Mouse (Mus musculus) forebrain, embryonic 13.5 days (tissue): ENCODE data around the gene Tspan14. TPM values are rescaled to one million over a fixed set of nuclear protein-coding genes. Genes with fewer than 3 reads are reported as not detected.

ENCODE experiments used
- ATAC-seq: fragments of 200-750 bp; cut with Nextera tagmentation; 2 replicates; pipeline ENCODE4 v1.8.0; 2017
- H3K27ac ChIP-seq: fragments of 300-500 bp; sonication (generic); 2 replicates; pipeline ENCODE4 v1.5.1; 2015; ENCODE audit warnings: inconsistent platforms, mild to moderate bottlenecking, moderate library complexity
- H3K27me3 ChIP-seq: fragments of 300-500 bp; sonication (generic); 2 replicates; pipeline ENCODE4 v1.6.1; 2015; ENCODE audit warnings: mild to moderate bottlenecking, inconsistent platforms
- H3K36me3 ChIP-seq: fragments of 300-500 bp; sonication (generic); 2 replicates; pipeline ENCODE4 v1.6.1; 2015; ENCODE audit warnings: mild to moderate bottlenecking, inconsistent platforms; ENCODE audit not compliant: poor library complexity, severe bottlenecking
- H3K4me1 ChIP-seq: fragments of 300-500 bp; sonication (generic); 2 replicates; pipeline ENCODE4 v1.6.1; 2015; ENCODE audit warnings: inconsistent platforms
- H3K4me2 ChIP-seq: fragments of 300-500 bp; sonication (generic); 2 replicates; pipeline ENCODE4 v1.6.1; 2015; ENCODE audit warnings: inconsistent platforms, mild to moderate bottlenecking, moderate library complexity
- H3K4me3 ChIP-seq: fragments of 300-500 bp; sonication (generic); 2 replicates; pipeline ENCODE4 v1.5.1; 2015; ENCODE audit warnings: mild to moderate bottlenecking, inconsistent platforms
- H3K9ac ChIP-seq: fragments of 300-500 bp; sonication (generic); 2 replicates; pipeline ENCODE4 v1.6.1; 2015; ENCODE audit warnings: mild to moderate bottlenecking, inconsistent platforms
- H3K9me3 ChIP-seq: fragments of 300-500 bp; sonication (generic); replicated peaks from 2 replicates; pipeline ENCODE4 v1.6.1; 2016; ENCODE audit warnings: inconsistent platforms
- WGBS: fragments of 180-500 bp; shearing (Covaris S2); methylation state at CpG from one replicate; pipeline ENCODE4 v1.1.7; 2015; 5-methylcytosine and 5-hydroxymethylcytosine counted together
- polyA plus RNA-seq: library from polyadenylated mRNA; unstranded; fragments of >200 nt; fragmentation: Nextera tagmentation; extraction: Ambion mirVana; gene quantifications from 2 replicates; pipeline ENCODE4 v1.2.1, GENCODE M21; 2015

The Tspan14 gene
- polyA plus RNA-seq, 1 experiment from 2014 or later = 84.1 TPM

- no peak for ATAC-seq
These were observed 64.1 kb downstream of the Tspan14 start for GRCm38 (mm10) chr14:40902307-40903055.

GRCm38 (mm10) chr14:40900267-40900666, 66.3 kb downstream of the Tspan14 start:
- H3K9ac ChIP-seq = no peak overlapping the region
- no peak overlapping the region for H3K4me2 ChIP-seq
- H3K9me3 ChIP-seq = no peaks in the 10 kb centered on the region
- WGBS = 89% methylated on average over 2 of the region's 2 CpGs
- no peak overlapping the region for H3K27ac ChIP-seq
- no peak overlapping the region for H3K4me3 ChIP-seq
- H3K27me3 ChIP-seq = no peaks in the 10 kb centered on the region
- H3K36me3 ChIP-seq = peaks cover 11% of the 10 kb centered on the region
- ATAC-seq = no peak
- H3K4me1 ChIP-seq = no peaks in the 10 kb centered on the region

More at GRCm38 (mm10) chr14:40902307-40903055, 64.1 kb downstream of the Tspan14 start:
- Histone ChIP-seq H3K27me3 (no peaks in the 10 kb centered on the region), H3K9me3 (no peaks in the 10 kb centered on the region), H3K9ac (no peak overlapping the region), H3K36me3 (peaks cover 32% of the 10 kb centered on the region), H3K27ac (no peak overlapping the region), H3K4me1 (no peaks in the 10 kb centered on the region), H3K4me3 (no peak overlapping the region), H3K4me2 (no peak overlapping the region)
- WGBS = 69% methylated on average over 12 of the region's 12 CpGs

- no peak for ATAC-seq
- H3K4me1 ChIP-seq = peaks cover 7% of the 10 kb centered on the region
- H3K4me3 ChIP-seq = no peak overlapping the region
- WGBS = 87% methylated on average over 3 of the region's 3 CpGs
- H3K9me3 ChIP-seq = no peaks in the 10 kb centered on the region
- no peak overlapping the region for H3K27ac ChIP-seq
- H3K9ac ChIP-seq = no peak overlapping the region
- 0 out of 2 replicates have a peak, but pooled peaks cover 4% of the 10 kb centered on the region for H3K36me3 ChIP-seq
- no peaks in the 10 kb centered on the region for H3K27me3 ChIP-seq
- no peak overlapping the region for H3K4me2 ChIP-seq
These were observed 68.7 kb downstream of the Tspan14 start for GRCm38 (mm10) chr14:40897916-40898315.

- ATAC-seq = no peak
- 78% methylated on average over 8 of the region's 8 CpGs for WGBS
- no peak overlapping the region for H3K4me3 ChIP-seq
These were observed 70.9 kb downstream of the Tspan14 start for GRCm38 (mm10) chr14:40895681-40896080.

GRCm38 (mm10) chr14:40894576-40895247, 71.9 kb downstream of the Tspan14 start:
- Histone ChIP-seq H3K4me3 (peak overlapping the region; percentile 19; the same call in 1 of the 2 replicates), H3K9me3 (no peaks in the 10 kb centered on the region), H3K27me3 (no peaks in the 10 kb centered on the region), H3K36me3 (no peaks in the 10 kb centered on the region), H3K9ac (peak overlapping the region; percentile 37), H3K27ac (no peak overlapping the region), H3K4me2 (peak overlapping the region; percentile 55), H3K4me1 (peaks cover 7% of the 10 kb centered on the region)
- ATAC-seq = peak; percentile 89
- WGBS = 15% methylated on average over 23 of the region's 23 CpGs

More at GRCm38 (mm10) chr14:40895681-40896080, 70.9 kb downstream of the Tspan14 start:
- H3K4me1 ChIP-seq = peaks cover 7% of the 10 kb centered on the region
- no peaks in the 10 kb centered on the region for H3K9me3 ChIP-seq
- no peak overlapping the region for H3K27ac ChIP-seq
- no peaks in the 10 kb centered on the region for H3K27me3 ChIP-seq
- no peaks in the 10 kb centered on the region for H3K36me3 ChIP-seq
- H3K9ac ChIP-seq = no peak overlapping the region
- H3K4me2 ChIP-seq = no peak overlapping the region

- Histone ChIP-seq H3K9ac (0 out of 2 replicates have a peak overlapping the region, but pooled peaks have one; percentile 37), H3K4me3 (no peak overlapping the region), H3K36me3 (no peaks in the 10 kb centered on the region), H3K9me3 (no peaks in the 10 kb centered on the region), H3K27ac (no peak overlapping the region), H3K27me3 (no peaks in the 10 kb centered on the region), H3K4me1 (peaks cover 7% of the 10 kb centered on the region), H3K4me2 (0 out of 2 replicates have a peak overlapping the region, but pooled peaks have one; percentile 55)
- 81% methylated on average over 8 of the region's 8 CpGs for WGBS
- no peak for ATAC-seq
These were observed 72.7 kb downstream of the Tspan14 start for GRCm38 (mm10) chr14:40893884-40894283.

- H3K36me3 ChIP-seq = no peaks in the 10 kb centered on the region
- 0 out of 2 replicates have a peak within 1 kb of the TSS, but pooled peaks have one; percentile 37 for H3K9ac ChIP-seq
- H3K27ac ChIP-seq = no peak within 1 kb of the TSS
- WGBS = 65% methylated on average over 3 of the region's 3 CpGs
- ATAC-seq = no peak
- H3K9me3 ChIP-seq = no peaks in the 10 kb centered on the region
- H3K4me2 ChIP-seq = 0 out of 2 replicates have a peak within 1 kb of the TSS, but pooled peaks have one; percentile 55
- H3K27me3 ChIP-seq = no peaks in the 10 kb centered on the region
- no peak within 1 kb of the TSS for H3K4me3 ChIP-seq
- H3K4me1 ChIP-seq = peaks cover 7% of the 10 kb centered on the region
These were observed 73.4 kb downstream of the Tspan14 start, which contains the start of gene Sh2d4b for GRCm38 (mm10) chr14:40893196-40893595. Sh2d4b (minus strand) TSS chr14:40893266.

- no peak for ATAC-seq
- Histone ChIP-seq H3K4me1 (peaks cover 7% of the 10 kb centered on the region), H3K4me3 (no peak overlapping the region), H3K27ac (no peak overlapping the region), H3K9me3 (no peaks in the 10 kb centered on the region), H3K27me3 (no peaks in the 10 kb centered on the region), H3K4me2 (no peak overlapping the region), H3K9ac (no peak overlapping the region), H3K36me3 (no peaks in the 10 kb centered on the region)
- 72% methylated on average over 7 of the region's 7 CpGs for WGBS
These were observed 74.2 kb downstream of the Tspan14 start for GRCm38 (mm10) chr14:40892326-40892825.

GRCm38 (mm10) chr14:40891506-40891905, 75.1 kb downstream of the Tspan14 start:
- no peak overlapping the region for H3K4me2 ChIP-seq
- H3K27ac ChIP-seq = no peak overlapping the region
- ATAC-seq = no peak
- no peaks in the 10 kb centered on the region for H3K9me3 ChIP-seq
- H3K36me3 ChIP-seq = no peaks in the 10 kb centered on the region
- no peaks in the 10 kb centered on the region for H3K27me3 ChIP-seq
- H3K4me3 ChIP-seq = no peak overlapping the region
- peaks cover 7% of the 10 kb centered on the region for H3K4me1 ChIP-seq
- 92% methylated on average over 4 of the region's 4 CpGs for WGBS
- no peak overlapping the region for H3K9ac ChIP-seq

- no peaks in the 10 kb centered on the region for H3K36me3 ChIP-seq
- no peak overlapping the region for H3K4me2 ChIP-seq
- ATAC-seq = no peak
- no peak overlapping the region for H3K27ac ChIP-seq
- H3K9me3 ChIP-seq = no peaks in the 10 kb centered on the region
- H3K27me3 ChIP-seq = no peaks in the 10 kb centered on the region
- peaks cover 5% of the 10 kb centered on the region for H3K4me1 ChIP-seq
- no peak overlapping the region for H3K9ac ChIP-seq
- WGBS = 79% methylated on average over 4 of the region's 4 CpGs
- H3K4me3 ChIP-seq = no peak overlapping the region
These were observed 76.9 kb downstream of the Tspan14 start for GRCm38 (mm10) chr14:40889704-40890103.

GRCm38 (mm10) chr14:40889181-40889580, 77.4 kb downstream of the Tspan14 start:
- no peaks in the 10 kb centered on the region for H3K27me3 ChIP-seq

More at GRCm38 (mm10) chr14:40889181-40889580, 77.4 kb downstream of the Tspan14 start:
- WGBS = 91% methylated on average over 2 of the region's 2 CpGs
- ATAC-seq = no peak
- no peak overlapping the region for H3K27ac ChIP-seq
- no peak overlapping the region for H3K9ac ChIP-seq
- H3K36me3 ChIP-seq = no peaks in the 10 kb centered on the region
- H3K9me3 ChIP-seq = no peaks in the 10 kb centered on the region
- no peak overlapping the region for H3K4me3 ChIP-seq
- H3K4me2 ChIP-seq = no peak overlapping the region
- H3K4me1 ChIP-seq = 0 out of 2 replicates have a peak, but pooled peaks cover under 1% of the 10 kb centered on the region
